Mouse (Mus musculus) E14TG2a.4 (cell line): ENCODE data around the gene Tmem198.

Experiments used
- CTCF ChIP-seq: conservative IDR thresholded peaks from 2 replicates; pipeline ENCODE4 v1.5.1; 2014; ENCODE audit warnings: low read length
- NANOG ChIP-seq: IDR thresholded peaks from 2 replicates; pipeline ENCODE4 v1.6.1; 2014; ENCODE audit warnings: borderline replicate concordance, low read length, mixed read lengths
- POU5F1 ChIP-seq: IDR thresholded peaks from 2 replicates; pipeline ENCODE4 v1.6.1; 2014; ENCODE audit warnings: low read length, borderline replicate concordance

DNA sequence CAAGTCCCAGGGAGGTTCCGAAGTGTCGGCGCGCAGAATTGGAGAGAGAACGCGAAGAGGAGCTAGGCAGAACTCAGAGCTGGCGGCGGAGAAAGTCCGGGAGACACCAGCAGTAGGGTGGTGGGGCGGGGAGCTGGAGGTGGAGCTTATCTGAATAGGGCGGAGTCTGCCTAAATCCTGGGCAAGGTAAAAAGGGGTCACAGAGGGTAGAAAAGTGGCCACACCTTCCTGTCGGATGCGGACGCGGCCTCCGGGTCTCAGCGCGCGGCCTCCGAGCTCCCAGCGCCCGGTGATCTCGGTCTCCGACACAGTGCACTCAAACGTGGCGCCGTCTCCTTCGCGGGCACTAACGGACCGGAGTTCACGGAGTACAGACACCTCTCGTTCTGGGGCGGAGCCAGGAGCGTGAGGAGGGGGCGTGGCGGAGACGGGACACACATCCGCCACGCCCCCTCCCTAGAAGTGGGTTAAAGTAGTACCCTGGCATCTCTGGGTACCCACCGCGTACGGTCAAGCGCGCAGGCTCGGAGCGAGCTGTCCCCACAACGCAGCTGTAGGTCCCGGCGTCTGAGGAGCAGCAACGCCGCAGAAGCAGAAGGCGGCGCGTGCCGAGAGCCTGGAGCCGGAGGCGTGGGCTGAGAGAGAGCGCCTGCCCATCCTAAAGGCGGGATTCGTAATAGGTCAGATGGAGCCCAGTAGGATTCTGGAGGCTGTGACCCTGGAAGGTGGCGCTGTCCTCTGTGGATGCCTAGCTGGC lies 8.3 kb downstream of the Tmem198 start:
- TF ChIP-seq CTCF (no peak), POU5F1 (no peak), NANOG (no peak)
